Comparison of ENCODE assay signal across 22 mouse cellular contexts in genomic region chr17:44770871-44771270, GRCm38 (mm10). TPM values are rescaled to one million over a fixed set of nuclear protein-coding genes. Genes with fewer than 3 reads are reported as not detected.
DNase-seq lines count a peak whose midpoint lies in the region; ATAC-seq and TF ChIP-seq lines count a peak whose summit lies in the region.
"Had no signal": no experiment of that assay in that cellular context is flagged by ENCODE, and none has a peak within 500 bp of the region (broad histone marks: within the 10 kb centered on the region; RNA-seq: fewer than 3 reads in every experiment).

No protein-coding gene starts in this region.

- WGBS in forebrain, embryonic 12.5 days, result 85% methylated on average over 2 of the region's 2 CpGs

- no peaks in the 10 kb centered on the region for H3K9me3 ChIP-seq in forebrain, embryonic 12.5 days
- H3K9me3 ChIP-seq: embryonic facial prominence, embryonic 15.5 days; heart, embryonic 12.5 days; hindbrain, embryonic 10.5 days had no signal

- no peak overlapping the region for H3K4me2 ChIP-seq in forebrain, embryonic 12.5 days
- H3K4me2 ChIP-seq: embryonic facial prominence, embryonic 15.5 days; heart, embryonic 12.5 days; hindbrain, embryonic 14.5 days had no signal

- TF ChIP-seq CTCF in C2C12 (IDR thresholded peaks at IDR 0.05; ENCODE audit: control insufficient read depth, insufficient read depth, insufficient read length), result no peak
- TF ChIP-seq CTCF in embryonic fibroblast, embryonic 13.5 days (IDR thresholded peaks at IDR 0.05; ENCODE audit: borderline replicate concordance, insufficient read depth, low read length), result no peak

- no peaks in the 10 kb centered on the region for H3K36me3 ChIP-seq in C2C12 (ENCODE audit: control insufficient read depth, insufficient read depth)
- H3K36me3 ChIP-seq in forebrain, embryonic 12.5 days (replicated peaks), result no peaks in the 10 kb centered on the region
- H3K36me3 ChIP-seq: embryonic facial prominence, embryonic 15.5 days; heart, embryonic 12.5 days; hindbrain, embryonic 10.5 days had no signal

- H3K79me3 ChIP-seq in C2C12 (ENCODE audit: low read depth), result no peaks in the 10 kb centered on the region

- H3K4me3 ChIP-seq in C2C12 (ENCODE audit: insufficient read depth, poor library complexity, severe bottlenecking), result no peak overlapping the region
- H3K4me3 ChIP-seq in embryonic fibroblast, embryonic 13.5 days (ENCODE audit: insufficient read depth, low read length), result no peak overlapping the region
- H3K4me3 ChIP-seq in forebrain, embryonic 12.5 days (replicated peaks), result no peak overlapping the region
- H3K4me3 ChIP-seq: embryonic facial prominence, embryonic 15.5 days; heart, embryonic 12.5 days; hindbrain, embryonic 10.5 days had no signal

- H3ac ChIP-seq in C2C12 (ENCODE audit: control insufficient read depth, insufficient read length, low read depth), result no peak overlapping the region

- peaks cover 10% of the 10 kb centered on the region for H3K4me1 ChIP-seq in embryonic fibroblast, embryonic 13.5 days (ENCODE audit: control insufficient read depth, insufficient read depth, low read length)
- H3K4me1 ChIP-seq in forebrain, embryonic 12.5 days, result no peaks in the 10 kb centered on the region
- H3K4me1 ChIP-seq: heart, embryonic 12.5 days; hindbrain, embryonic 10.5 days had no signal

- H3K27me3 ChIP-seq in C2C12 (ENCODE audit: control insufficient read depth, insufficient read depth, insufficient read length), result no peaks in the 10 kb centered on the region
- H3K27me3 ChIP-seq in forebrain, embryonic 12.5 days, result peaks cover 2% of the 10 kb centered on the region; the same call in 1 of the 2 replicates
- H3K27me3 ChIP-seq: embryonic facial prominence, embryonic 15.5 days; heart, embryonic 12.5 days had no signal

- TF ChIP-seq POLR2A in embryonic fibroblast, embryonic 13.5 days (IDR thresholded peaks at IDR 0.05; ENCODE audit: low read depth, low read length), result no peak

- H3K9ac ChIP-seq in forebrain, embryonic 12.5 days, result no peak overlapping the region
- H3K9ac ChIP-seq: embryonic facial prominence, embryonic 15.5 days; heart, embryonic 12.5 days; hindbrain, embryonic 14.5 days had no signal

- ATAC-seq in forebrain, embryonic 12.5 days (ENCODE audit: low FRiP score), result no peak
- ATAC-seq: activated CD4-positive, CD25-positive, alpha-beta regulatory T cell, adult 4 months; forebrain, embryonic 16.5 days; intestine, embryonic 16.5 days had no signal

- H3K27ac ChIP-seq in embryonic fibroblast, embryonic 13.5 days (ENCODE audit: insufficient read depth, low read length), result peak overlapping the region; percentile 57
- H3K27ac ChIP-seq in forebrain, embryonic 12.5 days, result no peak overlapping the region
- H3K27ac ChIP-seq: embryonic facial prominence, embryonic 15.5 days; hindbrain, embryonic 10.5 days; hindbrain, embryonic 14.5 days had no signal

- no peaks in the 10 kb centered on the region for H3K79me2 ChIP-seq in C2C12 (ENCODE audit: control insufficient read depth, insufficient read depth)

- DNase-seq in 3134 (ENCODE audit: extremely low read depth, insufficient read length, low spot score), result peak; percentile 35
- peak; percentile 58 for DNase-seq in NIH3T3 (ENCODE audit: low read depth)
- no peak for DNase-seq in thymus, postnatal 10 days (ENCODE audit: low spot score in 2 of 2)
- DNase-seq in adipocyte (ENCODE audit: low spot score), result no peak
- no peak for DNase-seq in adrenal gland, adult 2 months
- DNase-seq: adrenal gland, postnatal 10 days; B cell, adult 2 months; cerebellum, adult 18-20 months; cerebellum, adult 9-11 months; cerebellum, postnatal 36 days; gastrocnemius, postnatal 10 days; kidney, adult 2 months had no signal

TF ChIP-seq in C2C12, 6 proteins besides CTCF, POLR2A, EP300 and RAD21:
- TF ChIP-seq USF1 (IDR thresholded peaks at IDR 0.05; ENCODE audit: low read depth), result no peak
- TF ChIP-seq FOSL1 (IDR thresholded peaks at IDR 0.05; ENCODE audit: insufficient read depth, low read length, poor library complexity, severe bottlenecking), result peak; percentile 87

RNA-seq across cellular contexts. Expression of gene Supt3, which starts 6.1 kb away (rescaled TPM):
- 18.1 TPM for polyA plus RNA-seq in C2C12 (2012; fragmentation: generic; extraction: Trizol)
- polyA plus RNA-seq in embryonic fibroblast, embryonic 13.5 days (2011; ENCODE audit: insufficient read length, low read depth, missing spikeins), result 20.5 and 20.7 TPM in 2 replicates
- 21.7 and 23.0 TPM in 2 replicates for polyA plus RNA-seq in forebrain, embryonic 12.5 days (2016; fragmentation: Nextera tagmentation; extraction: Ambion mirVana)
- total RNA-seq in adrenal gland, adult 2 months (2021), result 10 to 100 TPM; 21.3 to 30.1 TPM
- polyA plus RNA-seq in adrenal gland, adult 2 months (2012; rRNA removed), result 6.4 and 7.6 TPM in 2 replicates

RNA-seq across cellular contexts. Expression of gene Runx2, which starts 43.7 kb away (rescaled TPM):
- polyA plus RNA-seq in C2C12 (2012; fragmentation: generic; extraction: Trizol), result 16.6 TPM
- 26.6 and 38.4 TPM in 2 replicates for polyA plus RNA-seq in embryonic fibroblast, embryonic 13.5 days (2011; ENCODE audit: insufficient read length, low read depth, missing spikeins)
- 3.0 and 3.4 TPM in 2 replicates for polyA plus RNA-seq in forebrain, embryonic 12.5 days (2016; fragmentation: Nextera tagmentation; extraction: Ambion mirVana)
- total RNA-seq in adrenal gland, adult 2 months (2021), result 10 to 100 TPM; 16.8 to 31.0 TPM
- 21.5 and 32.5 TPM in 2 replicates for polyA plus RNA-seq in adrenal gland, adult 2 months (2012; rRNA removed)

Comparison
In these comparisons a context has a peak if more than half of its experiments do, and no peak if none do; other contexts are left out.
1. DNase-seq: peak in 3134 (single experiment) and NIH3T3 (single experiment); none in thymus, postnatal 10 days (0 of 2), adipocyte (single experiment) and adrenal gland, adult 2 months (single experiment).